Mouse (Mus musculus): ENCODE data around the gene Myadml2. TPM values are rescaled to one million over a fixed set of nuclear protein-coding genes. Genes with fewer than 3 reads are reported as not detected.
"Not testable (repeated sequence)": the region's sequence is repeated elsewhere in the genome, so short reads cannot be mapped to it uniquely, and the experiment has no call there.

The Myadml2 gene
- polyA plus RNA-seq, 1 experiment from 2014 or later = 2.4 TPM

- Histone ChIP-seq H3K4me2 (ENCODE audit: low read length) (no peak overlapping the region), H3K27ac (ENCODE audit: low read depth, low read length) (no peak overlapping the region), H3K9ac (ENCODE audit: low read depth, low read length) (no peak overlapping the region), H3K9me3 (ENCODE audit: control insufficient read depth, low read length) (no peaks in the 10 kb centered on the region), H3K4me1 (ENCODE audit: control insufficient read depth, insufficient read depth, low read depth, low read length) (no peaks in the 10 kb centered on the region), H3K36me3 (ENCODE audit: control insufficient read depth, insufficient read depth, low read length) (peaks cover 8% of the 10 kb centered on the region), H3K27me3 (replicated peaks; ENCODE audit: control insufficient read depth, insufficient read depth, low read length) (no peaks in the 10 kb centered on the region), H3K4me3 (ENCODE audit: low read length) (no peak overlapping the region)
- 86% methylated on average over 2 of the region's 2 CpGs for WGBS
- ATAC-seq = no peak
Observed at GRCm38 (mm10) chr11:120684660-120685059, 36.7 kb upstream of the Myadml2 start.

- no peak overlapping the region for H3K9ac ChIP-seq (ENCODE audit: low read depth, low read length)
- 96% methylated on average over 2 of the region's 2 CpGs for WGBS
- H3K4me3 ChIP-seq (ENCODE audit: low read length) = no peak overlapping the region
- no peak overlapping the region for H3K4me2 ChIP-seq (ENCODE audit: low read length)
- no peak overlapping the region for H3K27ac ChIP-seq (ENCODE audit: low read depth, low read length)
- ATAC-seq = no peak
- H3K4me1 ChIP-seq (ENCODE audit: control insufficient read depth, insufficient read depth, low read depth, low read length) = no peaks in the 10 kb centered on the region
- H3K36me3 ChIP-seq (ENCODE audit: control insufficient read depth, insufficient read depth, low read length) = peaks cover 7% of the 10 kb centered on the region
- H3K9me3 ChIP-seq (ENCODE audit: control insufficient read depth, low read length) = no peaks in the 10 kb centered on the region
- no peaks in the 10 kb centered on the region for H3K27me3 ChIP-seq (replicated peaks; ENCODE audit: control insufficient read depth, insufficient read depth, low read length)
Observed at GRCm38 (mm10) chr11:120684086-120684485, 36.1 kb upstream of the Myadml2 start.

GRCm38 (mm10) chr11:120683536-120683935 is 35.6 kb upstream of the Myadml2 start:
- Histone ChIP-seq H3K4me2 (ENCODE audit: low read length) (no peak overlapping the region), H3K27me3 (replicated peaks; ENCODE audit: control insufficient read depth, insufficient read depth, low read length) (no peaks in the 10 kb centered on the region), H3K9ac (ENCODE audit: low read depth, low read length) (no peak overlapping the region), H3K9me3 (ENCODE audit: control insufficient read depth, low read length) (no peaks in the 10 kb centered on the region), H3K4me1 (ENCODE audit: control insufficient read depth, insufficient read depth, low read depth, low read length) (no peaks in the 10 kb centered on the region), H3K36me3 (ENCODE audit: control insufficient read depth, insufficient read depth, low read length) (peaks cover 5% of the 10 kb centered on the region; the same call in 1 of the 2 replicates), H3K27ac (ENCODE audit: low read depth, low read length) (no peak overlapping the region), H3K4me3 (ENCODE audit: low read length) (no peak overlapping the region)
- no peak for ATAC-seq
- WGBS = 93% methylated on average over 3 of the region's 3 CpGs

GRCm38 (mm10) chr11:120682683-120683082 is 34.7 kb upstream of the Myadml2 start:
- no peak for ATAC-seq
- Histone ChIP-seq H3K9me3 (ENCODE audit: control insufficient read depth, low read length) (no peaks in the 10 kb centered on the region), H3K9ac (ENCODE audit: low read depth, low read length) (no peak overlapping the region), H3K4me3 (ENCODE audit: low read length) (no peak overlapping the region), H3K4me1 (ENCODE audit: control insufficient read depth, insufficient read depth, low read depth, low read length) (no peaks in the 10 kb centered on the region), H3K27ac (ENCODE audit: low read depth, low read length) (no peak overlapping the region), H3K36me3 (ENCODE audit: control insufficient read depth, insufficient read depth, low read length) (peaks cover 9% of the 10 kb centered on the region; the same call in 1 of the 2 replicates), H3K27me3 (replicated peaks; ENCODE audit: control insufficient read depth, insufficient read depth, low read length) (no peaks in the 10 kb centered on the region), H3K4me2 (ENCODE audit: low read length) (no peak overlapping the region)
- 95% methylated on average over 5 of the region's 5 CpGs for WGBS

GRCm38 (mm10) chr11:120679909-120680308 is 32.0 kb upstream of the Myadml2 start:
- 86% methylated on average over 3 of the region's 3 CpGs for WGBS
- H3K27ac ChIP-seq (ENCODE audit: low read depth, low read length) = no peak overlapping the region
- peaks cover 5% of the 10 kb centered on the region; the same call in 1 of the 2 replicates for H3K36me3 ChIP-seq (ENCODE audit: control insufficient read depth, insufficient read depth, low read length)
- no peak overlapping the region for H3K9ac ChIP-seq (ENCODE audit: low read depth, low read length)
- H3K9me3 ChIP-seq (ENCODE audit: control insufficient read depth, low read length) = no peaks in the 10 kb centered on the region
- no peak overlapping the region for H3K4me3 ChIP-seq (ENCODE audit: low read length)
- no peaks in the 10 kb centered on the region for H3K4me1 ChIP-seq (ENCODE audit: control insufficient read depth, insufficient read depth, low read depth, low read length)
- H3K4me2 ChIP-seq (ENCODE audit: low read length) = no peak overlapping the region
- no peak for ATAC-seq
- H3K27me3 ChIP-seq (replicated peaks; ENCODE audit: control insufficient read depth, insufficient read depth, low read length) = no peaks in the 10 kb centered on the region

- Histone ChIP-seq H3K4me2 (ENCODE audit: low read length) (no peak overlapping the region), H3K36me3 (ENCODE audit: control insufficient read depth, insufficient read depth, low read length) (peaks cover 5% of the 10 kb centered on the region; the same call in 1 of the 2 replicates), H3K9me3 (ENCODE audit: control insufficient read depth, low read length) (no peaks in the 10 kb centered on the region), H3K27me3 (replicated peaks; ENCODE audit: control insufficient read depth, insufficient read depth, low read length) (no peaks in the 10 kb centered on the region), H3K9ac (ENCODE audit: low read depth, low read length) (no peak overlapping the region), H3K4me1 (ENCODE audit: control insufficient read depth, insufficient read depth, low read depth, low read length) (peaks cover 7% of the 10 kb centered on the region), H3K27ac (ENCODE audit: low read depth, low read length) (no peak overlapping the region), H3K4me3 (ENCODE audit: low read length) (no peak overlapping the region)
- WGBS = 91% methylated on average over 4 of the region's 4 CpGs
- ATAC-seq = no peak
Observed at GRCm38 (mm10) chr11:120676951-120677350, 29.0 kb upstream of the Myadml2 start.

- H3K9me3 ChIP-seq (ENCODE audit: control insufficient read depth, low read length); H3K9ac ChIP-seq (ENCODE audit: low read depth, low read length); H3K4me2 ChIP-seq (ENCODE audit: low read length); H3K27ac ChIP-seq (ENCODE audit: low read depth, low read length); H3K27me3 ChIP-seq (replicated peaks; ENCODE audit: control insufficient read depth, insufficient read depth, low read length); H3K4me3 ChIP-seq (ENCODE audit: low read length); ATAC-seq; H3K36me3 ChIP-seq (ENCODE audit: control insufficient read depth, insufficient read depth, low read length); H3K4me1 ChIP-seq (ENCODE audit: control insufficient read depth, insufficient read depth, low read depth, low read length): not testable (repeated sequence)
- WGBS = 94% methylated on average over 4 of the region's 5 CpGs
Observed at GRCm38 (mm10) chr11:120675875-120676274, 27.9 kb upstream of the Myadml2 start.

GRCm38 (mm10) chr11:120673594-120674122 is 25.7 kb upstream of the Myadml2 start:
- 38% methylated on average over 12 of the region's 12 CpGs for WGBS
- ATAC-seq = peak; percentile 37
- H3K36me3 ChIP-seq (ENCODE audit: control insufficient read depth, insufficient read depth, low read length) = peaks cover 5% of the 10 kb centered on the region; the same call in 1 of the 2 replicates

GRCm38 (mm10) chr11:120672687-120673593 is 25.0 kb upstream of the Myadml2 start, which contains the start of gene Aspscr1:
Gene Aspscr1, plus strand, starts transcription at chr11:120672973.
- peak within 1 kb of the TSS; percentile 78 for H3K4me3 ChIP-seq (ENCODE audit: low read length)
- peak; percentile 98 for ATAC-seq
- WGBS = under 1% methylated on average over 71 of the region's 83 CpGs
- H3K4me1 ChIP-seq (ENCODE audit: control insufficient read depth, insufficient read depth, low read depth, low read length) = peaks cover 7% of the 10 kb centered on the region
- peak within 1 kb of the TSS; percentile 94 for H3K27ac ChIP-seq (ENCODE audit: low read depth, low read length)
- H3K9ac ChIP-seq (ENCODE audit: low read depth, low read length) = peak within 1 kb of the TSS; percentile 85
- no peaks in the 10 kb centered on the region; the same call in 1 of the 2 replicates for H3K36me3 ChIP-seq (ENCODE audit: control insufficient read depth, insufficient read depth, low read length)
- no peaks in the 10 kb centered on the region for H3K9me3 ChIP-seq (ENCODE audit: control insufficient read depth, low read length)
- H3K27me3 ChIP-seq (replicated peaks; ENCODE audit: control insufficient read depth, insufficient read depth, low read length) = no peaks in the 10 kb centered on the region
- H3K4me2 ChIP-seq (ENCODE audit: low read length) = peak within 1 kb of the TSS; percentile 93

More at GRCm38 (mm10) chr11:120673594-120674122, 25.7 kb upstream of the Myadml2 start:
- peak overlapping the region; percentile 78 for H3K4me3 ChIP-seq (ENCODE audit: low read length)
- peaks cover 7% of the 10 kb centered on the region for H3K4me1 ChIP-seq (ENCODE audit: control insufficient read depth, insufficient read depth, low read depth, low read length)
- peak overlapping the region; percentile 93 for H3K4me2 ChIP-seq (ENCODE audit: low read length)
- no peaks in the 10 kb centered on the region for H3K27me3 ChIP-seq (replicated peaks; ENCODE audit: control insufficient read depth, insufficient read depth, low read length)
- H3K27ac ChIP-seq (ENCODE audit: low read depth, low read length) = peak overlapping the region; percentile 94
- H3K9ac ChIP-seq (ENCODE audit: low read depth, low read length) = peak overlapping the region; percentile 85
- H3K9me3 ChIP-seq (ENCODE audit: control insufficient read depth, low read length) = no peaks in the 10 kb centered on the region

All from hindbrain, embryonic 16.5 days (tissue).